Mouse (Mus musculus) heart, embryonic 15.5 days (tissue): ENCODE results near the gene Prm3. TPM values are rescaled to one million over a fixed set of nuclear protein-coding genes. Genes with fewer than 3 reads are reported as not detected.

Experiments used
- ATAC-seq: fragments of 200-750 bp; cut with Nextera tagmentation; replicated peaks from 2 replicates; pipeline ENCODE4 v1.8.0; 2017; ENCODE audit warnings: low read depth, moderate TSS enrichment; ENCODE audit not compliant: insufficient number of reproducible peaks, insufficient read depth, low FRiP score
- H3K27ac ChIP-seq: fragments of 300-500 bp; sonication (generic); 2 replicates; pipeline ENCODE4 v1.5.1; 2015; ENCODE audit warnings: mild to moderate bottlenecking, inconsistent platforms
- H3K27me3 ChIP-seq: fragments of 300-500 bp; sonication (generic); 2 replicates; pipeline ENCODE4 v1.6.1; 2015; ENCODE audit warnings: inconsistent platforms
- H3K36me3 ChIP-seq: fragments of 300-500 bp; sonication (generic); 2 replicates; pipeline ENCODE4 v1.6.1; 2015; ENCODE audit warnings: mild to moderate bottlenecking, inconsistent platforms
- H3K4me1 ChIP-seq: fragments of 300-500 bp; sonication (generic); replicated peaks from 2 replicates; pipeline ENCODE4 v1.6.1; 2015; ENCODE audit warnings: inconsistent platforms
- H3K4me2 ChIP-seq: fragments of 300-500 bp; sonication (generic); 2 replicates; pipeline ENCODE4 v1.6.1; 2015; ENCODE audit warnings: inconsistent platforms, mild to moderate bottlenecking, moderate library complexity
- H3K4me3 ChIP-seq: fragments of 300-500 bp; sonication (generic); 2 replicates; pipeline ENCODE4 v1.5.1; 2015; ENCODE audit warnings: mild to moderate bottlenecking, inconsistent platforms
- H3K9ac ChIP-seq: fragments of 300-500 bp; sonication (generic); 2 replicates; pipeline ENCODE4 v1.6.1; 2015; ENCODE audit warnings: mild to moderate bottlenecking, inconsistent platforms
- H3K9me3 ChIP-seq: fragments of 300-500 bp; sonication (generic); replicated peaks from 2 replicates; pipeline ENCODE4 v1.6.1; 2016; ENCODE audit warnings: inconsistent platforms
- WGBS: fragments of 180-500 bp; shearing (Covaris S2); methylation state at CpG from one replicate; pipeline ENCODE4 v1.1.7; 2015; ENCODE audit warnings: mixed read lengths; 5-methylcytosine and 5-hydroxymethylcytosine counted together
- polyA plus RNA-seq: library from polyadenylated mRNA; unstranded; fragments of >200 nt; fragmentation: Nextera tagmentation; extraction: Ambion mirVana; gene quantifications from 2 replicates; pipeline ENCODE4 v1.2.1, GENCODE M21; 2015

Prm3 gene
- polyA plus RNA-seq, result not detected in 2 replicates

- no peak within 1 kb of the TSS for H3K4me2 ChIP-seq
- 65% methylated on average over 9 of the region's 9 CpGs for WGBS
These were observed at the start of gene Prm3 for GRCm38 (mm10) chr16:10790702-10791101. Prm3 (minus strand) TSS chr16:10790914.

GRCm38 (mm10) chr16:10840018-10840417 lies 49.3 kb upstream of the Prm3 start:
- no peak overlapping the region for H3K9ac ChIP-seq
- peaks cover 54% of the 10 kb centered on the region for H3K4me1 ChIP-seq

More at GRCm38 (mm10) chr16:10790702-10791101, at the start of gene Prm3:
- H3K27me3 ChIP-seq, result peaks cover 13% of the 10 kb centered on the region
- no peak within 1 kb of the TSS for H3K4me3 ChIP-seq
- H3K9me3 ChIP-seq, result no peaks in the 10 kb centered on the region
- H3K27ac ChIP-seq, result no peak within 1 kb of the TSS
- ATAC-seq, result no peak
- no peaks in the 10 kb centered on the region for H3K36me3 ChIP-seq
- H3K9ac ChIP-seq, result no peak within 1 kb of the TSS
- H3K4me1 ChIP-seq, result peaks cover 26% of the 10 kb centered on the region

GRCm38 (mm10) chr16:10838487-10839245 lies 48.0 kb upstream of the Prm3 start:
- H3K36me3 ChIP-seq, result no peaks in the 10 kb centered on the region
- H3K27ac ChIP-seq, result peak overlapping the region; percentile 82
- peak overlapping the region; percentile 35 for H3K4me2 ChIP-seq
- ATAC-seq, result peak; percentile 55; the same call in 1 of the 2 replicates
- H3K4me1 ChIP-seq, result peaks cover 52% of the 10 kb centered on the region
- no peak overlapping the region for H3K4me3 ChIP-seq
- H3K9ac ChIP-seq, result no peak overlapping the region
- H3K27me3 ChIP-seq, result no peaks in the 10 kb centered on the region
- no peaks in the 10 kb centered on the region for H3K9me3 ChIP-seq
- 31% methylated on average over 10 of the region's 10 CpGs for WGBS

More at GRCm38 (mm10) chr16:10840018-10840417, 49.3 kb upstream of the Prm3 start:
- H3K4me3 ChIP-seq, result no peak overlapping the region
- H3K27me3 ChIP-seq, result no peaks in the 10 kb centered on the region
- H3K9me3 ChIP-seq, result no peaks in the 10 kb centered on the region
- H3K27ac ChIP-seq, result peak overlapping the region; percentile 82; the same call in 1 of the 2 replicates
- no peak for ATAC-seq
- H3K4me2 ChIP-seq, result no peak overlapping the region
- WGBS, result 74% methylated on average over 13 of the region's 14 CpGs
- no peaks in the 10 kb centered on the region for H3K36me3 ChIP-seq

- H3K9me3 ChIP-seq, result no peaks in the 10 kb centered on the region
- WGBS, result 83% methylated on average over 1 of the region's 1 CpGs
- ATAC-seq, result no peak
- no peaks in the 10 kb centered on the region for H3K36me3 ChIP-seq
- H3K27me3 ChIP-seq, result no peaks in the 10 kb centered on the region
- H3K4me2 ChIP-seq, result 0 out of 2 replicates have a peak overlapping the region, but pooled peaks have one; percentile 35
- no peak overlapping the region for H3K9ac ChIP-seq
- peak overlapping the region; percentile 82 for H3K27ac ChIP-seq
- H3K4me1 ChIP-seq, result peaks cover 46% of the 10 kb centered on the region
- no peak overlapping the region for H3K4me3 ChIP-seq
These were observed 47.2 kb upstream of the Prm3 start for GRCm38 (mm10) chr16:10837903-10838302.

- WGBS, result 71% methylated on average over 3 of the region's 3 CpGs
- Histone ChIP-seq H3K4me1 (peaks cover 46% of the 10 kb centered on the region), H3K4me3 (no peak overlapping the region), H3K27ac (no peak overlapping the region), H3K4me2 (no peak overlapping the region), H3K36me3 (no peaks in the 10 kb centered on the region), H3K9me3 (no peaks in the 10 kb centered on the region), H3K9ac (no peak overlapping the region), H3K27me3 (no peaks in the 10 kb centered on the region)
- ATAC-seq, result no peak
These were observed 46.5 kb upstream of the Prm3 start for GRCm38 (mm10) chr16:10837250-10837649.

GRCm38 (mm10) chr16:10836388-10836787 lies 45.7 kb upstream of the Prm3 start:
- WGBS, result 86% methylated on average over 3 of the region's 3 CpGs
- no peak overlapping the region for H3K9ac ChIP-seq
- no peaks in the 10 kb centered on the region for H3K27me3 ChIP-seq
- no peak overlapping the region for H3K4me3 ChIP-seq
- H3K9me3 ChIP-seq, result no peaks in the 10 kb centered on the region
- H3K4me2 ChIP-seq, result no peak overlapping the region
- ATAC-seq, result no peak
- peaks cover 46% of the 10 kb centered on the region for H3K4me1 ChIP-seq
- H3K27ac ChIP-seq, result no peak overlapping the region
- H3K36me3 ChIP-seq, result no peaks in the 10 kb centered on the region

- peak within 1 kb of the TSS; percentile 80 for H3K27ac ChIP-seq
- peak within 1 kb of the TSS; percentile 79 for H3K9ac ChIP-seq
- no peaks in the 10 kb centered on the region for H3K9me3 ChIP-seq
- no peaks in the 10 kb centered on the region for H3K36me3 ChIP-seq
- peak within 1 kb of the TSS; percentile 90 for H3K4me3 ChIP-seq
- peak within 1 kb of the TSS; percentile 98 for H3K4me2 ChIP-seq
- 1% methylated on average over 67 of the region's 69 CpGs for WGBS
- peaks cover 42% of the 10 kb centered on the region for H3K4me1 ChIP-seq
- peak; percentile 84 for ATAC-seq
- no peaks in the 10 kb centered on the region for H3K27me3 ChIP-seq
These were observed 44.3 kb upstream of the Prm3 start, which contains the start of gene Rmi2 for GRCm38 (mm10) chr16:10834911-10835587. Rmi2 (plus strand) TSS chr16:10835059.

- ATAC-seq, result no peak
- H3K9ac ChIP-seq, result peak overlapping the region; percentile 2; the same call in 1 of the 2 replicates
- no peaks in the 10 kb centered on the region for H3K36me3 ChIP-seq
- H3K27me3 ChIP-seq, result no peaks in the 10 kb centered on the region
- peaks cover 39% of the 10 kb centered on the region for H3K4me1 ChIP-seq
- no peaks in the 10 kb centered on the region for H3K9me3 ChIP-seq
- no peak overlapping the region for H3K27ac ChIP-seq
- 3% methylated on average over 12 of the region's 12 CpGs for WGBS
- H3K4me3 ChIP-seq, result peak overlapping the region; percentile 90
- peak overlapping the region; percentile 98 for H3K4me2 ChIP-seq
These were observed 43.8 kb upstream of the Prm3 start for GRCm38 (mm10) chr16:10834542-10834910.

GRCm38 (mm10) chr16:10828461-10828805 lies 37.7 kb upstream of the Prm3 start:
- whole genome bisulfite sequencing, result 70% methylated on average over 4 of the region's 4 CpGs
- no peak overlapping the region for H3K4me3 ChIP-seq
- no peak for ATAC-seq

GRCm38 (mm10) chr16:10827766-10828460 lies 37.2 kb upstream of the Prm3 start:
- 71% methylated on average over 7 of the region's 7 CpGs for WGBS
- Histone ChIP-seq H3K4me1 (no peaks in the 10 kb centered on the region), H3K36me3 (no peaks in the 10 kb centered on the region), H3K4me2 (no peak overlapping the region), H3K9me3 (no peaks in the 10 kb centered on the region), H3K27me3 (no peaks in the 10 kb centered on the region), H3K27ac (no peak overlapping the region), H3K9ac (no peak overlapping the region), H3K4me3 (no peak overlapping the region)
- no peak for ATAC-seq

More at GRCm38 (mm10) chr16:10828461-10828805, 37.7 kb upstream of the Prm3 start:
- Histone ChIP-seq H3K9me3 (no peaks in the 10 kb centered on the region), H3K36me3 (no peaks in the 10 kb centered on the region), H3K9ac (no peak overlapping the region), H3K27me3 (no peaks in the 10 kb centered on the region), H3K4me2 (no peak overlapping the region), H3K27ac (no peak overlapping the region), H3K4me1 (no peaks in the 10 kb centered on the region)

- WGBS, result 85% methylated on average over 9 of the region's 9 CpGs
- no peak overlapping the region for H3K27ac ChIP-seq
These were observed 36.6 kb upstream of the Prm3 start for GRCm38 (mm10) chr16:10827269-10827668.

More at GRCm38 (mm10) chr16:10827269-10827668, 36.6 kb upstream of the Prm3 start:
- Histone ChIP-seq H3K9me3 (no peaks in the 10 kb centered on the region), H3K4me1 (no peaks in the 10 kb centered on the region), H3K9ac (no peak overlapping the region), H3K36me3 (no peaks in the 10 kb centered on the region), H3K4me2 (no peak overlapping the region), H3K4me3 (no peak overlapping the region), H3K27me3 (no peaks in the 10 kb centered on the region)
- ATAC-seq, result no peak
